Mouse (Mus musculus): ENCODE results near the gene Pea15a.

DNA sequence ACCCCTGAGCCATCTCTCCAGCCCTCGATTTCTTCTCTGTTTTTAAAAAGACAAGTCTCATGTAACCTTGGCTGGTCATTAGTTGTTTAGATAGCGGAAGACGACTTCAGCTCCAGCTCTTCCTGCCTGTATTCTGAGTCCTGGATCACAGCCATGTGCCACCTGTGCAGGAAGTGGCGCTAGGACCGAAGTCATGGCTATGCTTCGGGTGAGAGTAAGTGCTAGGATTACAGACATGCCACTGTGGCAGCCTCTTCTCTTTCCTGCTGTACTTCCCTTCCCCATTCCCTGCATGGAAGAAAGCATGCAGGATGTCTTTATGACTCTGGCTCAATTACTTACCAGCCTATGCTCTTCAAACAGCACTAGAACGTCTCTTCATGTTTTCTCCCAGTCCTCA is 27.5 kb downstream of the Pea15a start:
- TF ChIP-seq GATA1 (IDR thresholded peaks at IDR 0.05; ENCODE audit: low read length) (no peak), TAL1 (IDR thresholded peaks at IDR 0.05; ENCODE audit: low read length) (no peak)

Measured in erythroblast, embryonic 14.5 days (primary cell).